Comparison of ENCODE assay signal across 15 mouse cellular contexts in genomic region chr17:29185376-29186046, GRCm38 (mm10). TPM values are rescaled to one million over a fixed set of nuclear protein-coding genes. Genes with fewer than 3 reads are reported as not detected.
DNase-seq lines count a peak whose midpoint lies in the region; ATAC-seq lines count a peak whose summit lies in the region.
"Had no signal": no experiment of that assay in that cellular context is flagged by ENCODE, and none has a peak within 500 bp of the region (broad histone marks: within the 10 kb centered on the region; RNA-seq: fewer than 3 reads in every experiment).

No protein-coding gene starts in this region.

- no peak overlapping the region for H3K4me2 ChIP-seq in lung, embryonic 15.5 days
- H3K4me2 ChIP-seq in embryonic facial prominence, embryonic 12.5 days (replicated peaks) = no peak overlapping the region
- H3K4me2 ChIP-seq in limb, embryonic 13.5 days (replicated peaks) = no peak overlapping the region
- H3K4me2 ChIP-seq: heart, embryonic 15.5 days; midbrain, embryonic 11.5 days had no signal

- H3K27me3 ChIP-seq in lung, embryonic 15.5 days = 0 out of 2 replicates have a peak, but pooled peaks cover 6% of the 10 kb centered on the region
- H3K27me3 ChIP-seq in embryonic facial prominence, embryonic 12.5 days = no peaks in the 10 kb centered on the region
- no peaks in the 10 kb centered on the region for H3K27me3 ChIP-seq in limb, embryonic 13.5 days

- DNase-seq in lung, adult 18-20 months = no peak
- DNase-seq in ZHBTc4 (ENCODE audit: low read depth, low spot score) = peak; percentile 64
- no peak for DNase-seq in urinary bladder, postnatal 36 days (ENCODE audit: low spot score in 2 of 2)
- DNase-seq in thymus, postnatal 4 days = no peak
- DNase-seq: adrenal gland, postnatal 14 days; lung, postnatal 10 days; thymus, adult 18-20 months had no signal

- H3K4me1 ChIP-seq in lung, embryonic 15.5 days = peaks cover 43% of the 10 kb centered on the region
- H3K4me1 ChIP-seq in embryonic facial prominence, embryonic 12.5 days = peaks cover 39% of the 10 kb centered on the region
- H3K4me1 ChIP-seq in limb, embryonic 13.5 days = peaks cover 42% of the 10 kb centered on the region

- H3K9ac ChIP-seq in lung, embryonic 15.5 days = no peak overlapping the region
- no peak overlapping the region for H3K9ac ChIP-seq in embryonic facial prominence, embryonic 12.5 days
- H3K9ac ChIP-seq in limb, embryonic 13.5 days = 0 out of 2 replicates have a peak overlapping the region, but pooled peaks have one; percentile 25
- H3K9ac ChIP-seq: heart, embryonic 15.5 days had no signal

- H3K27ac ChIP-seq in lung, embryonic 15.5 days = no peak overlapping the region
- H3K27ac ChIP-seq in embryonic facial prominence, embryonic 12.5 days = peak overlapping the region; percentile 5; the same call in 1 of the 2 replicates
- H3K27ac ChIP-seq in limb, embryonic 13.5 days = no peak overlapping the region
- H3K27ac ChIP-seq: heart, embryonic 15.5 days; hindbrain, postnatal 0 days; kidney, postnatal 0 days had no signal

- H3K36me3 ChIP-seq in lung, embryonic 15.5 days = no peaks in the 10 kb centered on the region
- H3K36me3 ChIP-seq in embryonic facial prominence, embryonic 12.5 days = no peaks in the 10 kb centered on the region
- H3K36me3 ChIP-seq in limb, embryonic 13.5 days = no peaks in the 10 kb centered on the region
- H3K36me3 ChIP-seq: heart, embryonic 15.5 days had no signal

- WGBS in lung, embryonic 15.5 days = 37% methylated on average over 7 of the region's 7 CpGs
- WGBS in embryonic facial prominence, embryonic 12.5 days = 16% methylated on average over 7 of the region's 7 CpGs
- 31% methylated on average over 7 of the region's 7 CpGs for WGBS in limb, embryonic 13.5 days

- ATAC-seq in lung, embryonic 15.5 days (ENCODE audit: borderline replicate concordance, extremely low read depth, low FRiP score, low TSS enrichment) = peak; percentile 16; the same call in 1 of the 2 replicates
- ATAC-seq in embryonic facial prominence, embryonic 12.5 days (ENCODE audit: insufficient number of reproducible peaks, insufficient read depth, low FRiP score, low TSS enrichment) = 0 out of 2 replicates have a peak, but pooled peaks have one; percentile 6
- ATAC-seq in limb, embryonic 13.5 days (ENCODE audit: low FRiP score, low read depth) = no peak
- ATAC-seq: CD4-positive, CD25-positive, alpha-beta regulatory T cell, adult 4 months; hindbrain, postnatal 0 days had no signal

- H3K9me3 ChIP-seq in lung, embryonic 15.5 days = no peaks in the 10 kb centered on the region
- H3K9me3 ChIP-seq in embryonic facial prominence, embryonic 12.5 days = no peaks in the 10 kb centered on the region
- no peaks in the 10 kb centered on the region for H3K9me3 ChIP-seq in limb, embryonic 13.5 days
- H3K9me3 ChIP-seq: heart, embryonic 15.5 days had no signal

- no peak overlapping the region for H3K4me3 ChIP-seq in lung, embryonic 15.5 days
- H3K4me3 ChIP-seq in embryonic facial prominence, embryonic 12.5 days = no peak overlapping the region
- H3K4me3 ChIP-seq in limb, embryonic 13.5 days = no peak overlapping the region
- H3K4me3 ChIP-seq: heart, embryonic 15.5 days had no signal

RNA-seq across cellular contexts. Expression of gene Cpne5, which starts 52.5 kb away (rescaled TPM):
- 3.9 and 5.1 TPM in 2 replicates for polyA plus RNA-seq in lung, embryonic 15.5 days (2015; fragmentation: Nextera tagmentation; extraction: Ambion mirVana)
- polyA plus RNA-seq in embryonic facial prominence, embryonic 12.5 days (2016; fragmentation: Nextera tagmentation; extraction: Ambion mirVana) = 11.9 and 13.5 TPM in 2 replicates
- polyA plus RNA-seq in limb, embryonic 13.5 days (2015; fragmentation: Nextera tagmentation; extraction: Ambion mirVana) = 10.4 and 12.7 TPM in 2 replicates
